In the genomic region with DNA sequence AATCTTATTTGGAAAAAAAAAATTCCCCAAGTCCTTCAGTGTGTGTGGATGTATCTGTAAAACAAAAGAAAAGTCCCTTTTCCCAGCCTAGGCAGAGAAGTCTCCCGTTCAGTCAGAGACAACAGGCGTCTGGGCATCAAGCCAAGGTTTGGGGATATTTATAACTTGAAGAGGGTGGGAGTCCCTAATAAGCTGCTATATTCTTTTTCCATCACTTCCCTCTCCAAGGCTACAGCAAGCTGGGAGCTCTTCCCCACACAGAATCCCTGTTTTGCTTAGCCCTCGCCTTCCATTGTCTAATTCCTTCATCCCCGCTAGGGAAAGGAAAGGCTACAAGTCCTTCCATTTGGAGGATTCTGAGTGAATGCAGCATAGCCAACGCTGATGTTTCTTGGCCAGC, we compare ENCODE assay signal across 8 mouse cellular contexts. TPM values are rescaled to one million over a fixed set of nuclear protein-coding genes. Genes with fewer than 3 reads are reported as not detected.
A peak's percentile ranks its signal among the peaks of the same experiment; 100 is the strongest.
DNase-seq lines count a peak whose midpoint lies in the region; ATAC-seq and TF ChIP-seq lines count a peak whose summit lies in the region.

Gene Zfp46, plus strand, starts transcription at position 229 of the 400 bp plus-strand sequence.

- peak; percentile 34 for ATAC-seq in forebrain, postnatal 0 days
- no peak for ATAC-seq in liver, embryonic 15.5 days (ENCODE audit: insufficient read depth)

- peaks cover 0 to 6% of the 10 kb centered on the region in 2 experiments; a peak in 2 of 4 replicates for H3K4me1 ChIP-seq in ES-E14 (ENCODE audit: control insufficient read depth in 2 of 2, insufficient read depth in 2 of 2, low read length in 2 of 2, poor library complexity in 1 of 2)
- H3K4me1 ChIP-seq in forebrain, postnatal 0 days (ENCODE audit: insufficient read depth) = peaks cover 24% of the 10 kb centered on the region
- H3K4me1 ChIP-seq in liver, embryonic 15.5 days (replicated peaks) = peaks cover 24% of the 10 kb centered on the region

- 0 out of 2 replicates have a peak, but pooled peaks have one; percentile 17 for TF ChIP-seq CTCF in forebrain, postnatal 0 days (IDR thresholded peaks at IDR 0.05; ENCODE audit: low read depth)

- 2% methylated on average over 5 of the region's 5 CpGs for WGBS in forebrain, postnatal 0 days
- WGBS in liver, embryonic 15.5 days (ENCODE audit: insufficient replicate concordance) = 56% methylated on average over 5 of the region's 5 CpGs

- H3K4me3 ChIP-seq in ES-E14 (ENCODE audit: insufficient read depth in 1 of 2, low read depth in 1 of 2, low read length in 2 of 2, poor library complexity in 1 of 2, severe bottlenecking in 1 of 2) = peak within 1 kb of the TSS; percentile 74 to 95
- H3K4me3 ChIP-seq in forebrain, postnatal 0 days (ENCODE audit: low read depth, low read length) = peak within 1 kb of the TSS; percentile 79
- H3K4me3 ChIP-seq in liver, embryonic 15.5 days (replicated peaks) = peak within 1 kb of the TSS; percentile 69

- H3K27me3 ChIP-seq in forebrain, postnatal 0 days (ENCODE audit: insufficient read depth, low read length) = no peaks in the 10 kb centered on the region
- peaks cover 5% of the 10 kb centered on the region; the same call in 1 of the 2 replicates for H3K27me3 ChIP-seq in liver, embryonic 15.5 days

- H3K36me3 ChIP-seq in ES-E14 (ENCODE audit: control insufficient read depth, insufficient read depth, low read length, poor library complexity, severe bottlenecking) = no peaks in the 10 kb centered on the region
- peaks cover 14% of the 10 kb centered on the region; the same call in 1 of the 2 replicates for H3K36me3 ChIP-seq in forebrain, postnatal 0 days (ENCODE audit: insufficient read depth)
- peaks cover 20% of the 10 kb centered on the region for H3K36me3 ChIP-seq in liver, embryonic 15.5 days (replicated peaks)

- peak within 1 kb of the TSS; percentile 23; the same call in 1 of the 2 replicates for H3K27ac ChIP-seq in ES-E14 (ENCODE audit: insufficient read depth, low read depth, low read length, poor library complexity, severe bottlenecking)
- peak within 1 kb of the TSS; percentile 99 for H3K27ac ChIP-seq in forebrain, postnatal 0 days (ENCODE audit: low read depth, low read length)
- peak within 1 kb of the TSS; percentile 86 for H3K27ac ChIP-seq in liver, embryonic 15.5 days (replicated peaks)

- in situ Hi-C loops in ES-E14 (cut with MboI; ENCODE audit: low sequenced_read_pairs in 2 of 2, unreplicated experiment in 2 of 2) = no loop called here

- no peak for DNase-seq in ES-E14 (ENCODE audit: low read depth, low spot score)
- DNase-seq in brain, adult 2 months (ENCODE audit: low read depth, low spot score) = peak; percentile 95
- DNase-seq in forebrain, postnatal 0 days = peak; percentile 95
- peak; percentile 70 for DNase-seq in heart, postnatal 25 days (ENCODE audit: low spot score)
- peak; percentile 86 to 92 for DNase-seq in layer of hippocampus, adult 18-20 months (ENCODE audit: low spot score in 2 of 2)
- peak; percentile 54 for DNase-seq in ovary, postnatal 10 days (ENCODE audit: low spot score)
- DNase-seq in thymus, postnatal 25 days = no peak

- peak within 1 kb of the TSS; percentile 67 for H3K4me2 ChIP-seq in forebrain, postnatal 0 days (ENCODE audit: low read depth)
- H3K4me2 ChIP-seq in liver, embryonic 15.5 days = peak within 1 kb of the TSS; percentile 87

- intact Hi-C loops in heart, postnatal 25 days (cut with DNase I) = no loop called here

- H3K9me3 ChIP-seq in ES-E14 (ENCODE audit: control insufficient read depth, insufficient read depth, low read depth, low read length) = no peaks in the 10 kb centered on the region
- H3K9me3 ChIP-seq in forebrain, postnatal 0 days (ENCODE audit: low read length) = no peaks in the 10 kb centered on the region
- H3K9me3 ChIP-seq in liver, embryonic 15.5 days (replicated peaks) = no peaks in the 10 kb centered on the region

- H3K9ac ChIP-seq in ES-E14 (ENCODE audit: insufficient read depth, low read depth, low read length, poor library complexity, severe bottlenecking) = peak within 1 kb of the TSS; percentile 77; the same call in 1 of the 2 replicates
- H3K9ac ChIP-seq in forebrain, postnatal 0 days = peak within 1 kb of the TSS; percentile 74
- H3K9ac ChIP-seq in liver, embryonic 15.5 days = peak within 1 kb of the TSS; percentile 56

TF ChIP-seq in ES-E14, 5 proteins besides CTCF, POLR2A, EP300 and RAD21:
- TF ChIP-seq HCFC1 (IDR thresholded peaks at IDR 0.05; ENCODE audit: borderline replicate concordance, insufficient read depth, low read length) = no peak
- no peak for TF ChIP-seq ZC3H11A (IDR thresholded peaks at IDR 0.05; ENCODE audit: borderline replicate concordance, low read depth, low read length)

RNA-seq across cellular contexts. Expression of gene Zfp46, which starts in this region (rescaled TPM):
- 5.8 and 6.1 TPM in 2 replicates for total RNA-seq in ES-E14 (2012; rRNA removed)
- total RNA-seq in forebrain, postnatal 0 days (2014; rRNA removed) = 72.6 and 73.1 TPM in 2 replicates
- 23.6 and 31.0 TPM in 2 replicates for polyA plus RNA-seq in forebrain, postnatal 0 days (2015; fragmentation: Nextera tagmentation; extraction: Ambion mirVana)
- total RNA-seq in heart, postnatal 25 days (2021) = 10 to 100 TPM; 39.3 to 54.1 TPM
- 10 to 100 TPM; 34.2 to 34.6 TPM for total RNA-seq in layer of hippocampus, adult 18-20 months (2021)
- 2.6 and 3.4 TPM in 2 replicates for polyA plus RNA-seq in liver, embryonic 15.5 days (2015; fragmentation: Nextera tagmentation; extraction: Ambion mirVana)

Comparison
In these comparisons a context has a peak if more than half of its experiments do, and no peak if none do; other contexts are left out.
1. DNase-seq: peak in brain, adult 2 months (single experiment), forebrain, postnatal 0 days (single experiment), heart, postnatal 25 days (single experiment), layer of hippocampus, adult 18-20 months (2 of 2) and ovary, postnatal 10 days (single experiment); none in ES-E14 (single experiment) and thymus, postnatal 25 days (single experiment).
2. H3K27ac ChIP-seq: peak in every context shown above with its lines; median percentile 99 in forebrain, postnatal 0 days; 86 in liver, embryonic 15.5 days; 23 in ES-E14.
3. Peak in every context shown above with its lines, with median percentiles within 50 percentile points of each other: H3K4me3 ChIP-seq and H3K9ac ChIP-seq.